ENCODE assay signal across 20 mouse cellular contexts in genomic region chr7:16839427-16840108, GRCm38 (mm10). TPM values are rescaled to one million over a fixed set of nuclear protein-coding genes. Genes with fewer than 3 reads are reported as not detected.
"Had no signal": no experiment of that assay in that cellular context is flagged by ENCODE, and none has a peak within 500 bp of the region (broad histone marks: within the 10 kb centered on the region; RNA-seq: fewer than 3 reads in every experiment).

No protein-coding gene starts in this region.

- H3K9ac ChIP-seq: liver, embryonic 14.5 days; lung, embryonic 15.5 days; midbrain, embryonic 13.5 days; midbrain, embryonic 15.5 days; neural tube, embryonic 12.5 days; stomach, embryonic 15.5 days had no signal

- H3K27me3 ChIP-seq: lung, embryonic 15.5 days; midbrain, embryonic 13.5 days; midbrain, embryonic 15.5 days; neural tube, embryonic 12.5 days; stomach, embryonic 15.5 days had no signal

- DNase-seq: lung, adult 2 months; lung, postnatal 14 days; lung, postnatal 36 days; right cerebral cortex, postnatal 14 days; thymus, adult 2 months; thymus, postnatal 25 days; thymus, postnatal 4 days had no signal

- H3K27ac ChIP-seq: liver, embryonic 14.5 days; lung, embryonic 15.5 days; macrophage; midbrain, embryonic 13.5 days; midbrain, embryonic 15.5 days; neural tube, embryonic 12.5 days; stomach, embryonic 15.5 days; stomach, postnatal 0 days had no signal

- ATAC-seq: lung, postnatal 0 days; midbrain, embryonic 13.5 days; midbrain, embryonic 15.5 days had no signal

- H3K9me3 ChIP-seq: lung, embryonic 15.5 days; midbrain, embryonic 13.5 days; midbrain, embryonic 15.5 days; neural tube, embryonic 12.5 days; stomach, embryonic 15.5 days had no signal

- H3K4me2 ChIP-seq: lung, embryonic 15.5 days; midbrain, embryonic 11.5 days; midbrain, embryonic 13.5 days; midbrain, embryonic 15.5 days; neural tube, embryonic 12.5 days; stomach, embryonic 15.5 days had no signal

- H3K4me3 ChIP-seq: lung, embryonic 15.5 days; midbrain, embryonic 13.5 days; midbrain, embryonic 15.5 days; neural tube, embryonic 12.5 days; stomach, embryonic 15.5 days had no signal

RNA-seq across cellular contexts. Expression of gene Dact3, which starts 35.5 kb away (rescaled TPM):
- total RNA-seq: monocyte, adult 5-6 weeks had no signal

RNA-seq across cellular contexts. Expression of gene Gng8, which starts 52.0 kb away (rescaled TPM):
- total RNA-seq: megakaryocyte progenitor cell, adult 5-6 weeks; monocyte, adult 5-6 weeks; neutrophil, adult 5-6 weeks had no signal
- polyA plus RNA-seq: macrophage had no signal
